Mouse (Mus musculus): ENCODE results near the gene Anapc16.

GRCm38 (mm10) chr10:60026759-60027395, 23.9 kb upstream of the Anapc16 start:
- no peak for TF ChIP-seq CTCF (IDR thresholded peaks at IDR 0.05; ENCODE audit: borderline replicate concordance, control insufficient read depth, extremely low read depth, insufficient read depth, low read length, poor library complexity)
- no peak for TF ChIP-seq POLR2A (IDR thresholded peaks at IDR 0.05; ENCODE audit: control insufficient read depth, extremely low read depth, insufficient read depth, low read length, poor library complexity)

Data from thymus, adult 2 months (tissue).